Mouse (Mus musculus) spleen, adult 2 months (tissue): ENCODE measurements around the gene Plekha6. TPM values are rescaled to one million over a fixed set of nuclear protein-coding genes. Genes with fewer than 3 reads are reported as not detected.

ENCODE experiments used
- DNase-seq, 2 experiments: peaks; one replicate each; pipeline versions ENCODE4 v3.0.0 to v3.0.0-alpha.2; 2012 to 2021; ENCODE audit warnings: low spot score in 2 of 2, low read depth in 1 of 2
- H3K27ac ChIP-seq: fragments of 200-500 bp; 2 replicates; pipeline ENCODE4 v1.5.1; 2012; ENCODE audit warnings: low read length, inconsistent platforms; ENCODE audit not compliant: insufficient read depth
- H3K27me3 ChIP-seq: fragments of 200-500 bp; 2 replicates; pipeline ENCODE4 v1.6.1; 2012; ENCODE audit warnings: mild to moderate bottlenecking, moderate library complexity, low read length, inconsistent platforms; ENCODE audit not compliant: control insufficient read depth, insufficient read depth
- H3K36me3 ChIP-seq: fragments of 200-500 bp; 2 replicates; pipeline ENCODE4 v1.6.1; 2012; ENCODE audit warnings: mild to moderate bottlenecking, low read length, inconsistent platforms; ENCODE audit not compliant: control insufficient read depth, insufficient read depth
- H3K4me1 ChIP-seq: fragments of 200-500 bp; 2 replicates; pipeline ENCODE4 v1.6.1; 2011; ENCODE audit warnings: inconsistent platforms; ENCODE audit not compliant: control insufficient read depth, insufficient read depth, insufficient read length
- H3K4me3 ChIP-seq: fragments of 200-500 bp; 2 replicates; pipeline ENCODE4 v1.5.1; 2011; ENCODE audit warnings: mild to moderate bottlenecking, inconsistent platforms; ENCODE audit not compliant: insufficient read depth, insufficient read length; ENCODE audit errors: extremely low read depth
- CTCF ChIP-seq: fragments of 200-500 bp; IDR thresholded peaks from 2 replicates; pipeline ENCODE4 v1.5.1; 2011; ENCODE audit warnings: mild to moderate bottlenecking, inconsistent platforms; ENCODE audit not compliant: insufficient read depth, insufficient read length, insufficient replicate concordance; ENCODE audit errors: extremely low read depth
- POLR2A ChIP-seq: fragments of 200-500 bp; IDR thresholded peaks from 2 replicates; pipeline ENCODE4 v1.6.1; 2011; ENCODE audit warnings: low read depth, low read length, inconsistent platforms
- WGBS: fragments of 180-500 bp; shearing (Covaris S2); methylation state at CpG from one replicate; pipeline ENCODE4 v1.1.7; 2018; 5-methylcytosine and 5-hydroxymethylcytosine counted together
- polyA plus RNA-seq: library from polyadenylated mRNA; depleted of rRNA; stranded (reverse); fragments of >200 nt; gene quantifications from 2 replicates; pipeline ENCODE4 v1.2.3, GENCODE M21; 2012

Plekha6 gene
- polyA plus RNA-seq, 1 experiment, result 26.0 TPM

GRCm38 (mm10) chr1:133159128-133159564 is 4.9 kb upstream of the Plekha6 start:
- DNase-seq, result peak; percentile 58 to 62
- no peak for TF ChIP-seq CTCF
- 0 out of 2 replicates have a peak, but pooled peaks have one; percentile 9 for TF ChIP-seq POLR2A
- H3K4me1 ChIP-seq, result peaks cover 8% of the 10 kb centered on the region
- peak overlapping the region; percentile 32; the same call in 1 of the 2 replicates for H3K4me3 ChIP-seq
- 1% methylated on average over 7 of the region's 7 CpGs for WGBS
- H3K27ac ChIP-seq, result peak overlapping the region; percentile 64
- H3K27me3 ChIP-seq, result peaks cover 7% of the 10 kb centered on the region
- H3K36me3 ChIP-seq, result no peaks in the 10 kb centered on the region

- peaks cover 13% of the 10 kb centered on the region for H3K27me3 ChIP-seq
- no peak overlapping the region for H3K4me3 ChIP-seq
- peaks cover 12% of the 10 kb centered on the region for H3K4me1 ChIP-seq
- DNase-seq, result no peak
- H3K36me3 ChIP-seq, result no peaks in the 10 kb centered on the region
- H3K27ac ChIP-seq, result no peak overlapping the region
- TF ChIP-seq POLR2A (no peak), CTCF (no peak)
- WGBS, result 86% methylated on average over 4 of the region's 4 CpGs
Measured at GRCm38 (mm10) chr1:133161559-133161958, 2.5 kb upstream of the Plekha6 start.

GRCm38 (mm10) chr1:133162046-133162445 is 2.0 kb upstream of the Plekha6 start:
- no peak for DNase-seq
- Histone ChIP-seq H3K36me3 (no peaks in the 10 kb centered on the region), H3K4me1 (peaks cover 12% of the 10 kb centered on the region), H3K4me3 (no peak overlapping the region), H3K27ac (no peak overlapping the region), H3K27me3 (peaks cover 13% of the 10 kb centered on the region)
- TF ChIP-seq CTCF, result no peak
- no peak for TF ChIP-seq POLR2A
- 75% methylated on average over 10 of the region's 10 CpGs for WGBS

- Histone ChIP-seq H3K36me3 (no peaks in the 10 kb centered on the region), H3K27ac (no peak overlapping the region), H3K27me3 (peaks cover 13% of the 10 kb centered on the region), H3K4me1 (peaks cover 12% of the 10 kb centered on the region), H3K4me3 (no peak overlapping the region)
- WGBS, result 59% methylated on average over 8 of the region's 8 CpGs
- no peak for TF ChIP-seq CTCF
- TF ChIP-seq POLR2A, result no peak
- no peak for DNase-seq
Measured at GRCm38 (mm10) chr1:133162981-133163380, 1.0 kb upstream of the Plekha6 start.

- Histone ChIP-seq H3K27ac (no peak overlapping the region), H3K4me3 (peak overlapping the region; percentile 60), H3K27me3 (peaks cover 13% of the 10 kb centered on the region), H3K36me3 (no peaks in the 10 kb centered on the region), H3K4me1 (peaks cover 8% of the 10 kb centered on the region)
- TF ChIP-seq CTCF (no peak), POLR2A (no peak)
- DNase-seq, result no peak
- 4% methylated on average over 10 of the region's 10 CpGs for WGBS
Measured at GRCm38 (mm10) chr1:133164591-133165011, 591 bp downstream of the Plekha6 start.

GRCm38 (mm10) chr1:133165111-133165510 is 1.1 kb downstream of the Plekha6 start:
- H3K27me3 ChIP-seq, result peaks cover 13% of the 10 kb centered on the region
- DNase-seq, result no peak
- 5% methylated on average over 11 of the region's 11 CpGs for WGBS
- no peak for TF ChIP-seq CTCF
- no peak for TF ChIP-seq POLR2A
- H3K4me1 ChIP-seq, result peaks cover 8% of the 10 kb centered on the region
- no peak overlapping the region for H3K4me3 ChIP-seq
- H3K36me3 ChIP-seq, result no peaks in the 10 kb centered on the region
- no peak overlapping the region for H3K27ac ChIP-seq

GRCm38 (mm10) chr1:133168318-133169060 is 4.5 kb downstream of the Plekha6 start:
- H3K27me3 ChIP-seq, result peaks cover 13% of the 10 kb centered on the region
- no peak overlapping the region for H3K27ac ChIP-seq
- H3K36me3 ChIP-seq, result no peaks in the 10 kb centered on the region
- no peak for DNase-seq
- no peak for TF ChIP-seq CTCF
- no peak for TF ChIP-seq POLR2A
- H3K4me3 ChIP-seq, result no peak overlapping the region
- 61% methylated on average over 19 of the region's 19 CpGs for WGBS
- peaks cover 8% of the 10 kb centered on the region for H3K4me1 ChIP-seq
